16 mouse cellular contexts compared by ENCODE assay signal in the genomic region with DNA sequence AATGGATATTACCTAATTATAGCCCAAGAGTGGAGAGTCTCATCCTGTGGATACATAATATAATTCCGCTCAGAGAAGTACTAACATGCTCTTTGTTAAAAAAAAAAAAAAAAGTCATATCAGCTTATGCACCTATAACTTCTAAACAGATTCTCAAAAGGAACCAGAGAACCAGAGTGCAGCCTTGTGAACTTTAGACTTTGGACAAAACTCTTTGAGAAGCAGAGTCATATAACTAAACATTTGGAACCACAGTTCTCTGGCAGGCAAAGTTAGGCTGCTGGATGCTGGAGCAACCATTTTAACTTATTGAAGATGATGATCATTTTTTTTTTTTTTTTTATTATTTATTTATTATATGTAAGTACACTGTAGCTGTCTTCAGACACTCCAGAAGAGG.
"Had no signal": no experiment of that assay in that cellular context is flagged by ENCODE, and none has a peak within 500 bp of the region (broad histone marks: within the 10 kb centered on the region; RNA-seq: fewer than 3 reads in every experiment).

No protein-coding gene starts in this region.

- DNase-seq: retina, postnatal 1 day; right cerebral cortex, adult 18-20 months; right cerebral cortex, postnatal 14 days; right cerebral cortex, postnatal 25 days; right cerebral cortex, postnatal 4 days; spleen, adult 18-20 months; thymus, adult 18-20 months; thymus, adult 2 months; thymus, postnatal 14 days; thymus, postnatal 25 days; thymus, postnatal 36 days; thymus, postnatal 4 days had no signal

- H3K4me3 ChIP-seq: neural tube, embryonic 13.5 days; neural tube, embryonic 15.5 days; stomach, embryonic 15.5 days had no signal

- H3K9ac ChIP-seq: neural tube, embryonic 13.5 days; neural tube, embryonic 15.5 days; stomach, embryonic 15.5 days had no signal

- H3K9me3 ChIP-seq: neural tube, embryonic 13.5 days; neural tube, embryonic 15.5 days; stomach, embryonic 15.5 days had no signal

- H3K27me3 ChIP-seq: neural tube, embryonic 15.5 days; stomach, embryonic 15.5 days had no signal

- H3K4me1 ChIP-seq: neural tube, embryonic 13.5 days; neural tube, embryonic 15.5 days; stomach, embryonic 15.5 days had no signal

- H3K36me3 ChIP-seq: neural tube, embryonic 13.5 days; neural tube, embryonic 15.5 days; stomach, embryonic 15.5 days had no signal

- H3K27ac ChIP-seq: neural tube, embryonic 13.5 days; neural tube, embryonic 15.5 days; stomach, embryonic 15.5 days; stomach, postnatal 0 days had no signal

- H3K4me2 ChIP-seq: neural tube, embryonic 13.5 days; neural tube, embryonic 15.5 days; stomach, embryonic 15.5 days had no signal
